Mouse (Mus musculus) hindbrain, embryonic 16.5 days (tissue): ENCODE data around the gene Chuk. TPM values are rescaled to one million over a fixed set of nuclear protein-coding genes. Genes with fewer than 3 reads are reported as not detected.

Experiments used
- ATAC-seq: fragments of 200-750 bp; cut with Nextera tagmentation; 2 replicates; pipeline ENCODE4 v1.8.0; 2017; ENCODE audit warnings: moderate TSS enrichment, moderate library complexity
- H3K27ac ChIP-seq: fragments of 300-500 bp; sonication (generic); 2 replicates; pipeline ENCODE4 v1.5.1; 2014; ENCODE audit warnings: low read depth, mild to moderate bottlenecking, control low read depth, low read length, moderate library complexity
- H3K27me3 ChIP-seq: fragments of 300-500 bp; sonication (generic); replicated peaks from 2 replicates; pipeline ENCODE4 v1.6.1; 2014; ENCODE audit warnings: low read length; ENCODE audit not compliant: control insufficient read depth, insufficient read depth
- H3K36me3 ChIP-seq: fragments of 300-500 bp; sonication (generic); 2 replicates; pipeline ENCODE4 v1.6.1; 2014; ENCODE audit warnings: mild to moderate bottlenecking, low read length, moderate library complexity, mixed read lengths; ENCODE audit not compliant: control insufficient read depth, insufficient read depth
- H3K4me1 ChIP-seq: fragments of 300-500 bp; sonication (generic); 2 replicates; pipeline ENCODE4 v1.6.1; 2014; ENCODE audit warnings: low read depth, low read length; ENCODE audit not compliant: control insufficient read depth, insufficient read depth
- H3K4me2 ChIP-seq: fragments of 300-500 bp; sonication (generic); 2 replicates; pipeline ENCODE4 v1.6.1; 2014; ENCODE audit warnings: mild to moderate bottlenecking, low read length, control low read depth, moderate library complexity
- H3K4me3 ChIP-seq: fragments of 300-500 bp; sonication (generic); 2 replicates; pipeline ENCODE4 v1.5.1; 2014; ENCODE audit warnings: mild to moderate bottlenecking, low read length, control low read depth, moderate library complexity
- H3K9ac ChIP-seq: fragments of 300-500 bp; sonication (generic); 2 replicates; pipeline ENCODE4 v1.6.1; 2014; ENCODE audit warnings: low read depth, mild to moderate bottlenecking, control low read depth, low read length, moderate library complexity
- H3K9me3 ChIP-seq: fragments of 300-500 bp; sonication (generic); 2 replicates; pipeline ENCODE4 v1.6.1; 2014; ENCODE audit warnings: mild to moderate bottlenecking, low read length, moderate library complexity; ENCODE audit not compliant: control insufficient read depth
- WGBS: fragments of 180-500 bp; shearing (Covaris S2); extraction: QIAGEN DNeasy Blood & Tissue Kit; methylation state at CpG from one replicate; pipeline ENCODE4 v1.1.7; 2014; 5-methylcytosine and 5-hydroxymethylcytosine counted together
- polyA plus RNA-seq: library from polyadenylated mRNA; unstranded; fragments of >200 nt; fragmentation: Nextera tagmentation; extraction: Ambion mirVana; gene quantifications from 2 replicates; pipeline ENCODE4 v1.2.1, GENCODE M21; 2015

Gene Chuk
- polyA plus RNA-seq, 1 experiment from 2014 or later, result 54.3 TPM

DNA sequence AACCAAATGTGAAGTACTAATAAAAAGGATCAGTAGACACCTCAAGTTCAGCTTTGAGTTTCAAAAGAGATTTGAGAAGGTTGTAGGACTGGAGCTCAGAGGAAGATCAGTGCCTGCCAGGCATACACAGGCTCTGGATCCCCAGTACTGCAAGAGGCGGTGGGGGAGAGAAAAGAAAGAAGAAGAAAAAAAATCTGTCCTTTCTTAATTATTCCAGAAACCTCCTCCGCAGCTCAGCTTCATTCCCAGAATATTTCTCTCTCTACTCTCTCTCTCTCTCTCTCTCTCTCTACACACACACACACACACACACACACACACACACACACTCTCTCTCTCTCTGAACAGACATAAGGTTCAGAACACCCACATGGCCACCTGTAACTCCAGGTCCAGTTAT is 27.3 kb downstream of the Chuk start:
- no peaks in the 10 kb centered on the region for H3K9me3 ChIP-seq
- H3K4me2 ChIP-seq, result no peak overlapping the region
- ATAC-seq, result no peak
- H3K27me3 ChIP-seq, result no peaks in the 10 kb centered on the region
- no peak overlapping the region for H3K4me3 ChIP-seq
- no peak overlapping the region for H3K9ac ChIP-seq
- H3K4me1 ChIP-seq, result no peaks in the 10 kb centered on the region
- H3K36me3 ChIP-seq, result peaks cover 24% of the 10 kb centered on the region
- 92% methylated on average over 2 of the region's 2 CpGs for WGBS
- no peak overlapping the region for H3K27ac ChIP-seq

DNA sequence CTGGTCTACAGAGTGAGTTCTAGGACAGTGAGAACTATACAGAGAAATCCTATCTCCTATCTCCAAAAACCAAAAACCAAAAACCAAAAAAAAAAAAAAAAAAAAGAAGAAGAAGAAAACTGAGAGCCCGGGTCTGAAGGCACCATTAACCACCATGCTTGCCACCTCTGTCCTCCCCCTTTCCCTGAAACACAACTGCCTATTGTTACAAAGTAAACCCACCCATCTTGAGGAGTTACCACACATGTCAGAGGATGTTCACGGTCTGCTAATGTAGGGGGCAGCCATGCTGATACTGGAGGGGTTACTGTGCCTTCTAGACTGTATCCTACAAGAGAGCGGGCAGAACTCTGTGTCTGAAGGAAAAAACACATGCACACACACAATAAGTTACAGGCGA is 30.3 kb downstream of the Chuk start:
- Histone ChIP-seq H3K27me3 (no peaks in the 10 kb centered on the region), H3K4me3 (no peak overlapping the region), H3K27ac (no peak overlapping the region), H3K9ac (no peak overlapping the region), H3K4me1 (no peaks in the 10 kb centered on the region), H3K4me2 (no peak overlapping the region), H3K9me3 (no peaks in the 10 kb centered on the region), H3K36me3 (peaks cover 24% of the 10 kb centered on the region)
- WGBS, result 82% methylated on average over 4 of the region's 4 CpGs
- no peak for ATAC-seq

DNA sequence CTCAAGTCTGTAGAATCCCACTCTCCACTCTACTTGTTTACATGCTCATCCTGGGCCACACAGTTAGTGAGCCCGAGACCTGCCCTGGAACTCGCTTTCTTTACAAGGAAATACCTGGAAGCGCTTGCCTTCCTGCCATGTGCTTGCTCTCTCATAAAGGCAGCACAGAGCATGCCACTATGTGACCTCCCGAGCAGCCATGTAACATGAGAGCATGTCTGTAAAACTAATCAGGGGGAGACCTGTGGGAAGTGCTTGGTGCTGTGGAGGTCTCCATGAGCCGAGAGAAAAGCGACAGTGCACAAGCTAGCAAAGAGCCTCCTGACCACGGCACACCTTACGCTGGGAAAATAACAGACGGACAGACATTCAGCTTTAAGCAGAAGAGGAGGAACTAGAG is 30.8 kb downstream of the Chuk start:
- Histone ChIP-seq H3K27me3 (no peaks in the 10 kb centered on the region), H3K9me3 (no peaks in the 10 kb centered on the region), H3K4me2 (no peak overlapping the region), H3K9ac (no peak overlapping the region), H3K4me3 (no peak overlapping the region), H3K4me1 (no peaks in the 10 kb centered on the region), H3K27ac (no peak overlapping the region), H3K36me3 (peaks cover 24% of the 10 kb centered on the region)
- 89% methylated on average over 9 of the region's 9 CpGs for WGBS
- ATAC-seq, result no peak

- H3K4me2 ChIP-seq, result no peak overlapping the region
- no peaks in the 10 kb centered on the region for H3K27me3 ChIP-seq
- H3K9me3 ChIP-seq, result no peaks in the 10 kb centered on the region
- H3K9ac ChIP-seq, result no peak overlapping the region
- H3K36me3 ChIP-seq, result peaks cover 20% of the 10 kb centered on the region
- WGBS, result 87% methylated on average over 11 of the region's 11 CpGs
- no peak for ATAC-seq
- H3K4me3 ChIP-seq, result no peak overlapping the region
- no peak overlapping the region for H3K27ac ChIP-seq
- H3K4me1 ChIP-seq, result no peaks in the 10 kb centered on the region
These were observed 32.3 kb downstream of the Chuk start for GRCm38 (mm10) chr19:44074986-44075385.

GRCm38 (mm10) chr19:44071166-44071565 is 36.1 kb downstream of the Chuk start:
- no peaks in the 10 kb centered on the region for H3K9me3 ChIP-seq
- peaks cover 10% of the 10 kb centered on the region; the same call in 1 of the 2 replicates for H3K36me3 ChIP-seq
- no peak overlapping the region for H3K27ac ChIP-seq
- no peak overlapping the region for H3K4me3 ChIP-seq
- H3K9ac ChIP-seq, result no peak overlapping the region
- peaks cover 13% of the 10 kb centered on the region for H3K4me1 ChIP-seq
- no peak overlapping the region for H3K4me2 ChIP-seq
- H3K27me3 ChIP-seq, result no peaks in the 10 kb centered on the region
- 58% methylated on average over 5 of the region's 5 CpGs for WGBS
- no peak for ATAC-seq

- ATAC-seq, result no peak
- Histone ChIP-seq H3K9me3 (no peaks in the 10 kb centered on the region), H3K36me3 (0 out of 2 replicates have a peak, but pooled peaks cover 1% of the 10 kb centered on the region), H3K4me2 (peak overlapping the region; percentile 92), H3K4me3 (peak overlapping the region; percentile 90), H3K4me1 (peaks cover 13% of the 10 kb centered on the region), H3K27ac (peak overlapping the region; percentile 46; the same call in 1 of the 2 replicates), H3K27me3 (no peaks in the 10 kb centered on the region), H3K9ac (peak overlapping the region; percentile 87)
- WGBS, result 4% methylated on average over 4 of the region's 4 CpGs
These were observed 37.4 kb downstream of the Chuk start for GRCm38 (mm10) chr19:44069914-44070232.

- Histone ChIP-seq H3K9me3 (no peaks in the 10 kb centered on the region), H3K4me1 (peaks cover 13% of the 10 kb centered on the region), H3K4me2 (peak within 1 kb of the TSS; percentile 92), H3K36me3 (no peaks in the 10 kb centered on the region), H3K9ac (peak within 1 kb of the TSS; percentile 87), H3K4me3 (peak within 1 kb of the TSS; percentile 90), H3K27ac (peak within 1 kb of the TSS; percentile 81), H3K27me3 (no peaks in the 10 kb centered on the region)
- peak; percentile 96 for ATAC-seq
- under 1% methylated on average over 71 of the region's 75 CpGs for WGBS
These were observed 38.0 kb downstream of the Chuk start, which contains the start of gene Erlin1 for GRCm38 (mm10) chr19:44069121-44069913. TSS of gene Erlin1 (minus strand) at chr19:44069785.

DNA sequence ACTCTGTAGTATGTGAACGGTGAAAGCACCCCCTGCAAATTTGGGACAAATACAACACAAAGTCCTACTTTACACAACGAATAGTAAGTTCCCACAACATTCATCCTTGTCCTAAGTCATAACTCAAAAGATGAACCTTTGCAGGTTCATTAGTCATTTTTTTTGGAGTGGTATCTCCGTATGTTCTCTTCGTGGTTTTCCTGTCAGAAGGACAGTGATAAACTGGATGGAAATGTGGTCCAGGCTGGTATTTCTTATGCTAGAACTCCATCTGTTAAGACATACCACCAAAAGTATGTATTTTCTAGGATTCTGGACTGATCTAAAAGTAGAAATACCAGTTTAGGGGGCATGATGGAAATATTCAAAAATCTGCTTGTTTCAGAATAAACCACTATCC is 39.0 kb downstream of the Chuk start:
- no peaks in the 10 kb centered on the region for H3K9me3 ChIP-seq
- H3K4me3 ChIP-seq, result peak overlapping the region; percentile 90
- 80% methylated on average over 4 of the region's 4 CpGs for WGBS
- H3K27me3 ChIP-seq, result no peaks in the 10 kb centered on the region
- H3K9ac ChIP-seq, result no peak overlapping the region
- no peak overlapping the region for H3K27ac ChIP-seq
- ATAC-seq, result no peak
- H3K4me2 ChIP-seq, result peak overlapping the region; percentile 92
- H3K36me3 ChIP-seq, result 0 out of 2 replicates have a peak, but pooled peaks cover 2% of the 10 kb centered on the region
- peaks cover 13% of the 10 kb centered on the region for H3K4me1 ChIP-seq

GRCm38 (mm10) chr19:44067323-44068049 is 39.8 kb downstream of the Chuk start:
- 84% methylated on average over 9 of the region's 9 CpGs for WGBS
- Histone ChIP-seq H3K27me3 (no peaks in the 10 kb centered on the region), H3K9me3 (no peaks in the 10 kb centered on the region), H3K27ac (no peak overlapping the region), H3K4me2 (no peak overlapping the region), H3K4me3 (no peak overlapping the region), H3K36me3 (0 out of 2 replicates have a peak, but pooled peaks cover 2% of the 10 kb centered on the region), H3K9ac (no peak overlapping the region), H3K4me1 (peaks cover 13% of the 10 kb centered on the region)
- no peak for ATAC-seq
